Mouse (Mus musculus) left cerebral cortex, adult 9 months (tissue): ENCODE measurements around the gene Lexm.

Source experiments
- DNase-seq, 2 experiments: peaks; one replicate each; pipeline ENCODE4 v3.0.0; 2022; ENCODE audit warnings: low spot score in 2 of 2

Lexm gene

GRCm38 (mm10) chr4:106542211-106542610 lies 74.8 kb downstream of the Lexm start:
- no peak for DNase-seq

DNA sequence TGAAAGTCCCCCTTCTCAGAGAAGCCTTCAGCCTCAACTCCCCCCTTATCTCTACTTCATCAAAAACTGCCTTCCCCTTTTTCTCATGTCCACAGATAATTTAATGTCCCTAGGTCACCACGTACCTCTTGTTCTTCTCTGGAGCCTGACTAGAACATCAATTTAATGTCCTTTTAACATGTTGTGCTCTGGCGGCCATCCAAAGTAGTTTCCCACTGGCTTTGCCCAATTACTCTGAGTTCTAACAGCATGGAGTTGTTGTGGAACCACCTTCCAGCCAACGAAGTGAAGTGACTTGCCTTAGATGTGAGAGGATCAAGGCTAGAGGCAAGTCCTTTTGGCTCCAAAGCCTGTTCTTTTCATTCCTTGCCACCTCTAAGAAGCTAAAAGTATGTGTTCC lies 75.5 kb downstream of the Lexm start:
- no peak for DNase-seq
